Mouse (Mus musculus): ENCODE results near the gene Sumo1. TPM values are rescaled to one million over a fixed set of nuclear protein-coding genes. Genes with fewer than 3 reads are reported as not detected.

Gene Sumo1
- polyA plus RNA-seq, 1 experiment from 2014 or later: 217 TPM

GRCm38 (mm10) chr1:59592876-59593275 lies 77.8 kb downstream of the Sumo1 start:
- no peak overlapping the region for H3K9ac ChIP-seq (ENCODE audit: low read depth, low read length)
- H3K4me1 ChIP-seq (replicated peaks; ENCODE audit: control insufficient read depth, insufficient read depth, low read length): no peaks in the 10 kb centered on the region
- no peak for TF ChIP-seq CTCF (IDR thresholded peaks at IDR 0.05; ENCODE audit: low read depth)
- WGBS: 21% methylated on average over 12 of the region's 12 CpGs
- H3K4me2 ChIP-seq (replicated peaks; ENCODE audit: low read depth): peak overlapping the region; percentile 35; the same call in 1 of the 2 replicates
- no peak overlapping the region for H3K27ac ChIP-seq (ENCODE audit: low read depth, low read length)
- peak overlapping the region; percentile 5; the same call in 1 of the 2 replicates for H3K4me3 ChIP-seq (ENCODE audit: low read depth, low read length)
- no peak for ATAC-seq
- H3K36me3 ChIP-seq (ENCODE audit: control insufficient read depth, insufficient read depth): no peaks in the 10 kb centered on the region
- no peaks in the 10 kb centered on the region for H3K9me3 ChIP-seq (ENCODE audit: control insufficient read depth)
- H3K27me3 ChIP-seq (replicated peaks; ENCODE audit: control insufficient read depth, insufficient read depth, low read length): peaks cover 11% of the 10 kb centered on the region; the same call in 1 of the 2 replicates

- Histone ChIP-seq H3K4me3 (ENCODE audit: low read depth, low read length) (peak overlapping the region; percentile 5; the same call in 1 of the 2 replicates), H3K9ac (ENCODE audit: low read depth, low read length) (no peak overlapping the region), H3K27ac (ENCODE audit: low read depth, low read length) (no peak overlapping the region), H3K4me2 (replicated peaks; ENCODE audit: low read depth) (peak overlapping the region; percentile 35; the same call in 1 of the 2 replicates), H3K36me3 (ENCODE audit: control insufficient read depth, insufficient read depth) (no peaks in the 10 kb centered on the region), H3K9me3 (ENCODE audit: control insufficient read depth) (no peaks in the 10 kb centered on the region), H3K27me3 (replicated peaks; ENCODE audit: control insufficient read depth, insufficient read depth, low read length) (peaks cover 11% of the 10 kb centered on the region; the same call in 1 of the 2 replicates), H3K4me1 (replicated peaks; ENCODE audit: control insufficient read depth, insufficient read depth, low read length) (no peaks in the 10 kb centered on the region)
- ATAC-seq: no peak
- TF ChIP-seq CTCF (IDR thresholded peaks at IDR 0.05; ENCODE audit: low read depth): no peak
- WGBS: 25% methylated on average over 10 of the region's 10 CpGs
These were observed 78.3 kb downstream of the Sumo1 start for GRCm38 (mm10) chr1:59592359-59592758.

GRCm38 (mm10) chr1:59589271-59589670 lies 81.4 kb downstream of the Sumo1 start:
- Histone ChIP-seq H3K4me1 (replicated peaks; ENCODE audit: control insufficient read depth, insufficient read depth, low read length) (no peaks in the 10 kb centered on the region), H3K36me3 (ENCODE audit: control insufficient read depth, insufficient read depth) (no peaks in the 10 kb centered on the region), H3K27ac (ENCODE audit: low read depth, low read length) (no peak overlapping the region), H3K27me3 (replicated peaks; ENCODE audit: control insufficient read depth, insufficient read depth, low read length) (peaks cover 11% of the 10 kb centered on the region; the same call in 1 of the 2 replicates), H3K4me2 (replicated peaks; ENCODE audit: low read depth) (no peak overlapping the region), H3K4me3 (ENCODE audit: low read depth, low read length) (no peak overlapping the region), H3K9ac (ENCODE audit: low read depth, low read length) (no peak overlapping the region), H3K9me3 (ENCODE audit: control insufficient read depth) (no peaks in the 10 kb centered on the region)
- no peak for TF ChIP-seq CTCF (IDR thresholded peaks at IDR 0.05; ENCODE audit: low read depth)
- 67% methylated on average over 1 of the region's 1 CpGs for WGBS
- ATAC-seq: no peak

- 26% methylated on average over 18 of the region's 18 CpGs for WGBS
- Histone ChIP-seq H3K4me1 (replicated peaks; ENCODE audit: control insufficient read depth, insufficient read depth, low read length) (0 out of 2 replicates have a peak, but pooled peaks cover 4% of the 10 kb centered on the region), H3K4me2 (replicated peaks; ENCODE audit: low read depth) (peak overlapping the region; percentile 51), H3K9me3 (ENCODE audit: control insufficient read depth) (no peaks in the 10 kb centered on the region), H3K9ac (ENCODE audit: low read depth, low read length) (no peak overlapping the region), H3K36me3 (ENCODE audit: control insufficient read depth, insufficient read depth) (no peaks in the 10 kb centered on the region), H3K27ac (ENCODE audit: low read depth, low read length) (no peak overlapping the region), H3K4me3 (ENCODE audit: low read depth, low read length) (peak overlapping the region; percentile 9; the same call in 1 of the 2 replicates), H3K27me3 (replicated peaks; ENCODE audit: control insufficient read depth, insufficient read depth, low read length) (no peaks in the 10 kb centered on the region)
- peak; percentile 89 for TF ChIP-seq CTCF (IDR thresholded peaks at IDR 0.05; ENCODE audit: low read depth)
- no peak for ATAC-seq
These were observed 85.8 kb downstream of the Sumo1 start for GRCm38 (mm10) chr1:59584656-59585410.

GRCm38 (mm10) chr1:59580880-59581279 lies 89.8 kb downstream of the Sumo1 start:
- 66% methylated on average over 3 of the region's 3 CpGs for WGBS
- no peaks in the 10 kb centered on the region for H3K9me3 ChIP-seq (ENCODE audit: control insufficient read depth)
- no peaks in the 10 kb centered on the region for H3K27me3 ChIP-seq (replicated peaks; ENCODE audit: control insufficient read depth, insufficient read depth, low read length)
- no peak overlapping the region for H3K9ac ChIP-seq (ENCODE audit: low read depth, low read length)
- H3K4me2 ChIP-seq (replicated peaks; ENCODE audit: low read depth): no peak overlapping the region
- H3K27ac ChIP-seq (ENCODE audit: low read depth, low read length): no peak overlapping the region
- H3K36me3 ChIP-seq (ENCODE audit: control insufficient read depth, insufficient read depth): no peaks in the 10 kb centered on the region
- H3K4me3 ChIP-seq (ENCODE audit: low read depth, low read length): no peak overlapping the region
- no peak for ATAC-seq
- 0 out of 2 replicates have a peak, but pooled peaks cover 6% of the 10 kb centered on the region for H3K4me1 ChIP-seq (replicated peaks; ENCODE audit: control insufficient read depth, insufficient read depth, low read length)
- TF ChIP-seq CTCF (IDR thresholded peaks at IDR 0.05; ENCODE audit: low read depth): peak; percentile 38

DNA sequence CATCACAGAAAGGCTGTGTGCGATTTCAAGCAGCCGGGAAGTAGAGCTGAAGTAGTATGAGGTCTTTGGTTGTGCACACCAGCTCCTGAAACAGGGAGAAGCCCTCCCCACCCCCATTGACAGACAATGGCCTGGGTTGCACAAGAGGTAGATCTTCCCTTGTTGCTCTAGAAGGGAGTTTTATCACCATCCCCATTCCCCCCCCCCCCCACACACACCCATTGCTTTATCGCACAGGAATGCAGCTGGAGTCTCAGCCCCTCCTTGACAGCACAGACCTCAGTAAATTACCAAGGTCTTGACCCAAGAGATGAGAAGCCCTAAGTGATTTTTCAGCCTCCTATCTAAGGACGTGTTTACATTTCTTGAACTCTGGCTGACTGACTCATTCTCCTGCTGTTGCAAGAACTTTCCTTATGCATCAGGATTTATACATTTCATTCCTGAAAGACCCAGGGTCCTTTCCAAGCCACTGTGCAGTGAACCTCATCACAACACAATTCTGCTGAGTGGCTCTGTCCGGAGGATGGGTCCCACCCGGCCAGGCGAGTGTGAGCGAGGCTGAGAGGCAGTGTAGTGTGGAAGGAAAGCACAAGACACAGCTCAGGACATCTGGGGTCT lies 90.4 kb downstream of the Sumo1 start:
- Histone ChIP-seq H3K27ac (ENCODE audit: low read depth, low read length) (no peak overlapping the region), H3K9me3 (ENCODE audit: control insufficient read depth) (no peaks in the 10 kb centered on the region), H3K9ac (ENCODE audit: low read depth, low read length) (no peak overlapping the region), H3K27me3 (replicated peaks; ENCODE audit: control insufficient read depth, insufficient read depth, low read length) (no peaks in the 10 kb centered on the region), H3K4me1 (replicated peaks; ENCODE audit: control insufficient read depth, insufficient read depth, low read length) (0 out of 2 replicates have a peak, but pooled peaks cover 6% of the 10 kb centered on the region), H3K4me2 (replicated peaks; ENCODE audit: low read depth) (no peak overlapping the region; the same call in 1 of the 2 replicates), H3K4me3 (ENCODE audit: low read depth, low read length) (no peak overlapping the region), H3K36me3 (ENCODE audit: control insufficient read depth, insufficient read depth) (no peaks in the 10 kb centered on the region)
- no peak for TF ChIP-seq CTCF (IDR thresholded peaks at IDR 0.05; ENCODE audit: low read depth)
- WGBS: 6% methylated on average over 8 of the region's 8 CpGs
- peak; percentile 68 for ATAC-seq

Measured in intestine, postnatal 0 days (tissue).